Mouse (Mus musculus) lung, embryonic 16.5 days (tissue): ENCODE measurements around the gene Ppp2r5a. TPM values are rescaled to one million over a fixed set of nuclear protein-coding genes. Genes with fewer than 3 reads are reported as not detected.
A peak's percentile ranks its signal among the peaks of the same experiment; 100 is the strongest.
"Not testable (repeated sequence)": the region's sequence is repeated elsewhere in the genome, so short reads cannot be mapped to it uniquely, and the experiment has no call there.

Experiments used
- ATAC-seq: fragments of 200-750 bp; cut with Nextera tagmentation; 2 replicates; pipeline ENCODE4 v1.8.0; 2017; ENCODE audit warnings: low read depth, mild to moderate bottlenecking, moderate library complexity
- H3K27ac ChIP-seq: fragments of 300-500 bp; sonication (generic); 2 replicates; pipeline ENCODE4 v1.5.1; 2014; ENCODE audit warnings: mild to moderate bottlenecking, control low read depth, low read length
- H3K27me3 ChIP-seq: fragments of 300-500 bp; sonication (generic); 2 replicates; pipeline ENCODE4 v1.6.1; 2014; ENCODE audit warnings: low read depth, low read length, mixed read lengths; ENCODE audit not compliant: control insufficient read depth, insufficient read depth
- H3K36me3 ChIP-seq: fragments of 300-500 bp; sonication (generic); 2 replicates; pipeline ENCODE4 v1.6.1; 2014; ENCODE audit warnings: low read length; ENCODE audit not compliant: control insufficient read depth, insufficient read depth
- H3K4me1 ChIP-seq: fragments of 300-500 bp; sonication (generic); replicated peaks from 2 replicates; pipeline ENCODE4 v1.6.1; 2014; ENCODE audit warnings: low read length, mixed read lengths; ENCODE audit not compliant: control insufficient read depth, insufficient read depth
- H3K4me2 ChIP-seq: fragments of 300-500 bp; sonication (generic); 2 replicates; pipeline ENCODE4 v1.6.1; 2014; ENCODE audit warnings: low read depth, low read length, control low read depth
- H3K4me3 ChIP-seq: fragments of 300-500 bp; sonication (generic); 2 replicates; pipeline ENCODE4 v1.5.1; 2014; ENCODE audit warnings: mild to moderate bottlenecking, low read length, control low read depth
- H3K9ac ChIP-seq: fragments of 300-500 bp; sonication (generic); 2 replicates; pipeline ENCODE4 v1.6.1; 2014; ENCODE audit warnings: low read length, control low read depth
- H3K9me3 ChIP-seq: fragments of 300-500 bp; sonication (generic); 2 replicates; pipeline ENCODE4 v1.6.1; 2016; ENCODE audit warnings: low read length; ENCODE audit not compliant: control insufficient read depth
- WGBS: fragments of 180-500 bp; shearing (Covaris S2); extraction: QIAGEN DNeasy Blood & Tissue Kit; methylation state at CpG from one replicate; pipeline ENCODE4 v1.1.7; 2014; 5-methylcytosine and 5-hydroxymethylcytosine counted together
- polyA plus RNA-seq: library from polyadenylated mRNA; unstranded; fragments of >200 nt; fragmentation: Nextera tagmentation; extraction: Ambion mirVana; gene quantifications from 2 replicates; pipeline ENCODE4 v1.2.1, GENCODE M21; 2015

Ppp2r5a gene
- polyA plus RNA-seq, 1 experiment from 2014 or later = 18.4 TPM

DNA sequence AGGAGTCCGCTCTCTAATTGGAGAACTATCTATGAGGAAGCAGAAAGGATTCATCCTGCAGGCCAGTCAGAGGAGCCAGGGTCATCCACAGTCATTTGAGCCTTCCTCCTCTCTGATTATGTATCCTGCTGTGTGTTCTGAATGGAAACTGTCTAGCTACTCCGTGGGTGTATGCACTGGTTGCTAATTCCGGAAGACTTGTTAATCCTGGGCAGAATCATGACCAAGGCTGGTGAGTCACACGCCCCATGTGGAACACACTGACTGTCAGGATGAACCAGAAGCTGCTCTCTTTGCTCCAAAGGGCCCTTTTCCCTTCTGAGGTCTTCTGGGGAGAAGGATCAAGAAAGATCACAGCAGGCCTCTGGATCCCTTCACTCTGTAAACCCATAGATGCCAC is 35.5 kb upstream of the Ppp2r5a start:
- 64% methylated on average over 4 of the region's 4 CpGs for WGBS
- Histone ChIP-seq H3K27me3 (no peaks in the 10 kb centered on the region), H3K27ac (no peak overlapping the region), H3K9me3 (no peaks in the 10 kb centered on the region), H3K4me2 (no peak overlapping the region), H3K4me1 (peaks cover 35% of the 10 kb centered on the region), H3K9ac (no peak overlapping the region), H3K4me3 (no peak overlapping the region), H3K36me3 (no peaks in the 10 kb centered on the region)
- ATAC-seq = no peak

DNA sequence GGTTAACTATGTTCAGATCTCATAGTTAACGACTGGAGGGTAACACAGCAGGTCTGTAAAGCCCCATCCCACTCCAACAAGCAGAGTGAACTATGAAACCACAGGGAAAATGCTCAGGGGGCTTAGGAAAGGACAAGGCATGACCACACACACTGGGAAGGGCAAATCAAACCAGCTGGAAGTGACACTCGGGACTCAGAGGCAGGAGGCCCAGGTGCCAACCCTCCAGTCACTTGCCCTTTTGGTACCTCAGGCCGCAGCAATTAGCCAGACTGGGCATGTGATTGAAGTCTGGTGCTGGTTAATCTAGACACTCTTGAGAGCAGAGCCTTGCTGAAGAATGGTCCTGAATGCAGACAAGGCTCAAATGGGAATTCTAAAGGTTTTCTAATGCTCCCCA is 33.6 kb upstream of the Ppp2r5a start:
- 14% methylated on average over 3 of the region's 3 CpGs for WGBS
- H3K27ac ChIP-seq = peak overlapping the region; percentile 93
- no peak for ATAC-seq
- no peaks in the 10 kb centered on the region for H3K9me3 ChIP-seq
- no peak overlapping the region for H3K9ac ChIP-seq
- no peak overlapping the region for H3K4me2 ChIP-seq
- H3K27me3 ChIP-seq = no peaks in the 10 kb centered on the region
- no peaks in the 10 kb centered on the region for H3K36me3 ChIP-seq
- peaks cover 46% of the 10 kb centered on the region for H3K4me1 ChIP-seq
- no peak overlapping the region for H3K4me3 ChIP-seq

DNA sequence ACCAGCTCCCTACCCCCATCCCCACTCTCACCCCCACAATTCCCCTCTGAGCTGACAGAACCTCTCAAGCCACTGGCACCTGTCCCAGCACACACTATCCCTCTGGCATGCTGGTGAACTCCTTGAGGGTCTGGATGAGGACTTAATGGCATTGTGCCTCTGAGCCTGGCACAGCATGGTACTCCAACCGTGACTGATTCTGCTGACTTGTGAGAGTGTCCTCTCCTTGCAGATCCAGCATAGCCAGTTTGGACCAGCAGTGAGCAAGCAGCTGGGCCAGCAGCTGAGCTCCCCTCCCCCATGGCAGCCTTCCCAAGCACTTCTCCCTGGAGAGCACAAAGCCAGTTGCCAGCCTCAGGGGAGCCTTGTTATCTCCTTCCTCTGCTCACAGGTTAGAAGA is 32.3 kb upstream of the Ppp2r5a start:
- peak overlapping the region; percentile 93 for H3K27ac ChIP-seq
- H3K4me1 ChIP-seq = peaks cover 46% of the 10 kb centered on the region

GRCm38 (mm10) chr1:191432531-191432930 is 29.5 kb upstream of the Ppp2r5a start:
- peak overlapping the region; percentile 35 for H3K4me2 ChIP-seq
- no peak overlapping the region; the same call in none of the 2 replicates for H3K9ac ChIP-seq
- no peaks in the 10 kb centered on the region for H3K36me3 ChIP-seq
- H3K27me3 ChIP-seq = no peaks in the 10 kb centered on the region
- peaks cover 39% of the 10 kb centered on the region for H3K4me1 ChIP-seq
- peak; percentile 7; the same call in 1 of the 2 replicates for ATAC-seq
- H3K9me3 ChIP-seq = no peaks in the 10 kb centered on the region
- H3K27ac ChIP-seq = peak overlapping the region; percentile 28
- whole genome bisulfite sequencing = 24% methylated on average over 7 of the region's 7 CpGs
- H3K4me3 ChIP-seq = peak overlapping the region; percentile 3

More for the DNA sequence above, 32.3 kb upstream of the Ppp2r5a start:
- H3K27me3 ChIP-seq = no peaks in the 10 kb centered on the region
- H3K4me3 ChIP-seq = no peak overlapping the region
- H3K36me3 ChIP-seq = no peaks in the 10 kb centered on the region
- ATAC-seq = peak; percentile 95
- no peaks in the 10 kb centered on the region for H3K9me3 ChIP-seq
- no peak overlapping the region for H3K9ac ChIP-seq
- H3K4me2 ChIP-seq = no peak overlapping the region
- WGBS = 14% methylated on average over 1 of the region's 1 CpGs

DNA sequence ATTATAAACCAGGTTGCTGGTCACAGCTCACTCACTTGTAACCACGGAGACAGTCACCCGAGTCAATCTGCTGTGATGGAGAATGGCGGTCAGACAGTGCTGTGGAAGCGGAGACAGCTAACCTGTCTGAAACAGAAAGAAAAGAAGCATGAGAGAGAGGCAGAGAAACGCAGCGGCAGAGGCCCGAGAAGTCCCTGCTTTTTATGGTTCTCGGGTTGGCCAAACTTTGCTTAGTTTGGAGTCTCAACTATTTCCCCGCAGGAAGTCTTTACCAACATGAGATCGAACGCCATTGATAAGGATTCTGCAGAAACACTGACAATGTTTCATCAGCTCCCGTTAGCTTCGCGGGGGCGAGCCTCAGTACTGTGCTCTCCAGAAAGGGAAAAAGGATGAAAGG is 29.0 kb upstream of the Ppp2r5a start:
- H3K4me3 ChIP-seq = peak overlapping the region; percentile 3
- no peak for ATAC-seq
- peak overlapping the region; percentile 28; the same call in 1 of the 2 replicates for H3K27ac ChIP-seq
- H3K36me3 ChIP-seq = no peaks in the 10 kb centered on the region
- no peaks in the 10 kb centered on the region for H3K27me3 ChIP-seq
- 47% methylated on average over 15 of the region's 15 CpGs for WGBS
- no peak overlapping the region; the same call in none of the 2 replicates for H3K9ac ChIP-seq
- H3K4me1 ChIP-seq = peaks cover 36% of the 10 kb centered on the region
- H3K4me2 ChIP-seq = peak overlapping the region; percentile 35
- no peaks in the 10 kb centered on the region for H3K9me3 ChIP-seq

GRCm38 (mm10) chr1:191430121-191430520 is 27.0 kb upstream of the Ppp2r5a start:
- Histone ChIP-seq H3K4me3 (no peak overlapping the region), H3K4me2 (no peak overlapping the region), H3K27me3 (no peaks in the 10 kb centered on the region), H3K9me3 (no peaks in the 10 kb centered on the region), H3K4me1 (peaks cover 19% of the 10 kb centered on the region), H3K9ac (no peak overlapping the region), H3K36me3 (no peaks in the 10 kb centered on the region), H3K27ac (no peak overlapping the region)
- no peak for ATAC-seq
- WGBS = 69% methylated on average over 7 of the region's 7 CpGs

GRCm38 (mm10) chr1:191425884-191426283 is 22.8 kb upstream of the Ppp2r5a start:
- H3K36me3 ChIP-seq = no peaks in the 10 kb centered on the region
- H3K9ac ChIP-seq = no peak overlapping the region
- no peak for ATAC-seq
- H3K4me2 ChIP-seq = no peak overlapping the region
- no peak overlapping the region for H3K27ac ChIP-seq
- 40% methylated on average over 7 of the region's 7 CpGs for WGBS
- H3K4me3 ChIP-seq = no peak overlapping the region
- H3K9me3 ChIP-seq = no peaks in the 10 kb centered on the region
- H3K27me3 ChIP-seq = no peaks in the 10 kb centered on the region
- peaks cover 2% of the 10 kb centered on the region for H3K4me1 ChIP-seq

DNA sequence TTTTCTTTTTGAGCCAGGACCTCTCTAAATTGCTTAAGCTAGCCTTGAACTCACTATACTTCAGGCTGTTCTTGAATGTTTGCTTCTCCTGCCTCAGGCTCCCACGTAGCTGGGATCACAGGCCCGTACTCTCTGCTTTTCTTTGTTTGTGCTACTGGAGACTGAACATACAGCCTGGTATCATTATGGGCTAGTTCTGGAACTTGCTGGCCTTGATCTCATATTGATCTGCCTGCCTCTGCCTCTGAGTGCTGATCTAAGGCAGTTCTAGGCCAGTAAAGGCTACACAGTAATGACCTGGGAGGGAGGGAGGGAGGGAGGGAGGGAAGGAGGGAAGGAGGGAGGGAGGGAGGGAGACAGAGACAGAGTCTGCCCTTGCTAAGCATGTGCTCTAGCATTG is 20.1 kb upstream of the Ppp2r5a start:
- no peak overlapping the region for H3K4me2 ChIP-seq
- no peak overlapping the region for H3K9ac ChIP-seq
- no peak overlapping the region for H3K27ac ChIP-seq
- no peaks in the 10 kb centered on the region for H3K36me3 ChIP-seq
- H3K27me3 ChIP-seq = no peaks in the 10 kb centered on the region
- H3K4me3 ChIP-seq = no peak overlapping the region
- WGBS = 70% methylated on average over 2 of the region's 2 CpGs
- ATAC-seq = no peak
- H3K9me3 ChIP-seq = no peaks in the 10 kb centered on the region
- peaks cover 11% of the 10 kb centered on the region for H3K4me1 ChIP-seq

DNA sequence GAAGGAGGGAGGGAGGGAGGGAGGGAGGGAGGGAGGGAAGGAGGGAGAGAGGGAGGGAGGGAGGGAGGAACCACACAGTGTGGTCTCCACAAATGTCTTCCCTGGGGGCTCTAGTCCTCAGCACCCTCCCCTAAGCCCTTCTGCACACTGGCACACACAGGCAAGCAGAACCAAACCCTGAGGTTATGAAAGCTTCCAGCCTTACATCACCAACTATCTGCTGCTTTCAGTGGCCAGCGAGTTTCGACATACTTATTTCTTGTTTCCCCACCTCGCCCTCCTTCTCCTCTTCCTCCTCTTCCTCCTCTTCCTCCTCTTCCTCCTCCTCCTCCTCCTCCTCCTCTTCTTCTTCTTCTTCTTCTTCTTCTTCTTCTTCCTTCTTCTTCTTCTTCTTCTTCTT is 19.6 kb upstream of the Ppp2r5a start:
- WGBS = 62% methylated on average over 3 of the region's 3 CpGs
- not testable (repeated sequence) for H3K9me3 ChIP-seq

GRCm38 (mm10) chr1:191422164-191422563 is 19.1 kb upstream of the Ppp2r5a start:
- Histone ChIP-seq H3K9ac (no peak overlapping the region), H3K36me3 (no peaks in the 10 kb centered on the region), H3K4me3 (no peak overlapping the region), H3K4me2 (no peak overlapping the region), H3K4me1 (peaks cover 11% of the 10 kb centered on the region), H3K27ac (no peak overlapping the region), H3K27me3 (no peaks in the 10 kb centered on the region), H3K9me3 (no peaks in the 10 kb centered on the region)
- 63% methylated on average over 4 of the region's 4 CpGs for WGBS
- no peak for ATAC-seq

More for the DNA sequence above, 19.6 kb upstream of the Ppp2r5a start:
- not testable (repeated sequence) for H3K36me3 ChIP-seq, H3K9ac ChIP-seq, H3K27me3 ChIP-seq, H3K4me2 ChIP-seq, H3K27ac ChIP-seq, ATAC-seq, H3K4me3 ChIP-seq
- H3K4me1 ChIP-seq = peaks cover 11% of the 10 kb centered on the region
